Mouse (Mus musculus): Measurements from ENCODE around the gene Ctps2.
A peak's percentile ranks its signal among the peaks of the same experiment; 100 is the strongest.
"Not testable (repeated sequence)": the region's sequence is repeated elsewhere in the genome, so short reads cannot be mapped to it uniquely, and the experiment has no call there.

The Ctps2 gene

GRCm38 (mm10) chrX:162900938-162901337 lies at the start of gene Ctps2:
TSS of gene Ctps2 (plus strand) at chrX:162901238.
- DNase-seq: no peak

- DNase-seq: no peak
These were observed 32.6 kb upstream of the Ctps2 start for GRCm38 (mm10) chrX:162868294-162868965.

GRCm38 (mm10) chrX:162871734-162872517 lies 29.1 kb upstream of the Ctps2 start:
- DNase-seq: peak; percentile 36 to 48

- no peak for DNase-seq
These were observed 27.3 kb upstream of the Ctps2 start for GRCm38 (mm10) chrX:162873761-162874160.

- DNase-seq: no peak
These were observed 22.8 kb upstream of the Ctps2 start for GRCm38 (mm10) chrX:162878236-162878635.

GRCm38 (mm10) chrX:162887931-162888511 lies 13.0 kb upstream of the Ctps2 start, which contains the start of gene Syap1:
TSS of gene Syap1 (minus strand) at chrX:162888447.
- peak; percentile 85 to 88 for DNase-seq

- not testable (repeated sequence) for DNase-seq
These were observed 12.3 kb upstream of the Ctps2 start for GRCm38 (mm10) chrX:162888575-162889223.

GRCm38 (mm10) chrX:162901371-162902039 lies 467 bp downstream of the Ctps2 start:
- peak; percentile 59 to 62 for DNase-seq

GRCm38 (mm10) chrX:162902040-162902734 lies 1.1 kb downstream of the Ctps2 start:
- peak; percentile 42 to 43 for DNase-seq

GRCm38 (mm10) chrX:162907554-162907953 lies 6.5 kb downstream of the Ctps2 start:
- no peak for DNase-seq

GRCm38 (mm10) chrX:162913651-162914050 lies 12.6 kb downstream of the Ctps2 start:
- no peak for DNase-seq

GRCm38 (mm10) chrX:162915697-162916096 lies 14.7 kb downstream of the Ctps2 start:
- peak; percentile 64 to 76 for DNase-seq

- no peak for DNase-seq
These were observed 20.6 kb downstream of the Ctps2 start for GRCm38 (mm10) chrX:162921487-162922125.

- DNase-seq: no peak
These were observed 30.4 kb downstream of the Ctps2 start for GRCm38 (mm10) chrX:162931467-162931866.

GRCm38 (mm10) chrX:162942027-162942426 lies 41.0 kb downstream of the Ctps2 start:
- DNase-seq: no peak

GRCm38 (mm10) chrX:162949811-162950439 lies 48.9 kb downstream of the Ctps2 start:
- DNase-seq: peak; percentile 59 to 61

GRCm38 (mm10) chrX:162957921-162958320 lies 56.9 kb downstream of the Ctps2 start:
- no peak for DNase-seq

GRCm38 (mm10) chrX:162963840-162964239 lies 62.8 kb downstream of the Ctps2 start:
- DNase-seq: peak in 1 of 2 experiments; percentile 6

- no peak for DNase-seq
These were observed 63.3 kb downstream of the Ctps2 start, which contains the start of gene S100g for GRCm38 (mm10) chrX:162964383-162964782. TSS of gene S100g (minus strand) at chrX:162964599.

- DNase-seq: no peak
These were observed 66.4 kb downstream of the Ctps2 start for GRCm38 (mm10) chrX:162967456-162967855.

GRCm38 (mm10) chrX:162976194-162976593 lies 75.2 kb downstream of the Ctps2 start:
- no peak for DNase-seq
